Comparison of ENCODE assay signal across 8 mouse cellular contexts in genomic region chr3:115712808-115713200, GRCm38 (mm10). TPM values are rescaled to one million over a fixed set of nuclear protein-coding genes. Genes with fewer than 3 reads are reported as not detected.
A peak's percentile ranks its signal among the peaks of the same experiment; 100 is the strongest.
DNase-seq lines count a peak whose midpoint lies in the region; ATAC-seq lines count a peak whose summit lies in the region.

No protein-coding gene starts in this region.

- no peak for ATAC-seq in intestine, embryonic 15.5 days
- no peak for ATAC-seq in megakaryocyte-erythroid progenitor cell, adult 5-6 weeks (replicated peaks; ENCODE audit: low FRiP score, low TSS enrichment, poor library complexity, severe bottlenecking)

- intact Hi-C loops in left cerebral cortex, postnatal 14 days (cut with DNase I) = loop anchor here (1.0 to 10.0 kb wide), 4 partner anchors 52 to 264 kb away; partner anchors contain the start of gene Dph5

- no peak overlapping the region for H3K9ac ChIP-seq in intestine, embryonic 15.5 days

- H3K27ac ChIP-seq in intestine, embryonic 15.5 days = no peak overlapping the region

- H3K4me1 ChIP-seq in intestine, embryonic 15.5 days (replicated peaks) = no peaks in the 10 kb centered on the region; the same call in 1 of the 2 replicates

- no peak overlapping the region for H3K4me3 ChIP-seq in intestine, embryonic 15.5 days (replicated peaks)

- peak; percentile 67 to 92 for DNase-seq in adrenal gland, adult (ENCODE audit: inconsistent age in 2 of 2, low spot score in 1 of 2)
- peak; percentile 90 for DNase-seq in embryo, embryonic 10.5 days (ENCODE audit: low spot score)
- peak; percentile 68 for DNase-seq in gastrocnemius, postnatal 25 days
- DNase-seq in left cerebral cortex, postnatal 14 days (ENCODE audit: low spot score in 2 of 2) = peak; percentile 66 to 73
- peak; percentile 83 for DNase-seq in mesoderm, embryonic 11.5 days (ENCODE audit: low read depth, low spot score)
- peak; percentile 58 for DNase-seq in right cerebral cortex, postnatal 4 days

- no peaks in the 10 kb centered on the region for H3K9me3 ChIP-seq in intestine, embryonic 15.5 days

- 16% methylated on average over 9 of the region's 9 CpGs for WGBS in intestine, embryonic 15.5 days

- no peaks in the 10 kb centered on the region for H3K27me3 ChIP-seq in intestine, embryonic 15.5 days (replicated peaks)

- no peaks in the 10 kb centered on the region for H3K36me3 ChIP-seq in intestine, embryonic 15.5 days

- H3K4me2 ChIP-seq in intestine, embryonic 15.5 days (replicated peaks) = peak overlapping the region; percentile 20

RNA-seq across cellular contexts. Expression of gene S1pr1, which starts 2.1 kb away (rescaled TPM):
- total RNA-seq in gastrocnemius, postnatal 25 days (2021) = 10 to 100 TPM; 17.0 to 18.8 TPM
- polyA plus RNA-seq in intestine, embryonic 15.5 days (2015; fragmentation: Nextera tagmentation; extraction: Ambion mirVana) = 14.6 and 16.5 TPM in 2 replicates
- 10 to 100 TPM; 79.8 to 86.9 TPM for total RNA-seq in left cerebral cortex, postnatal 14 days (2021)
- total RNA-seq in megakaryocyte-erythroid progenitor cell, adult 5-6 weeks (2014; fragmentation: Nextera tagmentation) = 9.0 and 13.1 TPM in 2 replicates
- 6.4 and 7.1 TPM in 2 replicates for total RNA-seq in megakaryocyte-erythroid progenitor cell, adult 5-6 weeks (2017)

Comparison
In these comparisons a context has a peak if more than half of its experiments do, and no peak if none do; other contexts are left out.
1. RNA of gene S1pr1, which starts 2.1 kb away (total RNA-seq): 79.8 to 86.9 TPM in left cerebral cortex, postnatal 14 days; 17.0 to 18.8 TPM in gastrocnemius, postnatal 25 days and 6.4 to 13.1 TPM in megakaryocyte-erythroid progenitor cell, adult 5-6 weeks; every median in the first group is over 4 times any median in the second.
2. Peak in every context shown above with its lines, with median percentiles within 50 percentile points of each other: DNase-seq.